Mouse (Mus musculus): ENCODE measurements around the gene Nit1. TPM values are rescaled to one million over a fixed set of nuclear protein-coding genes. Genes with fewer than 3 reads are reported as not detected.

Nit1 gene
- polyA plus RNA-seq, 1 experiment from 2014 or later: 37.1 TPM

DNA sequence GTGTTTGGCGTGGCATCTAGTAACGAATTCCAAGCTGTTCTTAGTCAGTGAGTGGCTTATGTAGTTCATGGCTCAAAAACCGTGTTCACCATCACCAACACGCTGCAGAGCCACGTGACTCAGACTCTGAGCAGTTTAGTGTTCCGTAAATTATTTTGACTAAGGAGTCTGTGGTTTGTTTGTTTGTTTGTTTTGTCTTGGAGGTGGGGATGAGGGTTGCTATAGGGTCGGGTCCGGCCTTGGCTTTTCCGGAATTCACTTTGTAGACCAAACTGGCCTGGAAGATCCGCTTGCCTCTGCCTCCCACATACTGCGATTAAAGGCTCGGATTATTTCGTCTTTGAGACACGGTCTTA is 627 bp upstream of the Nit1 start:
- peak overlapping the region; percentile 86 for H3K4me2 ChIP-seq (replicated peaks; ENCODE audit: low read depth, low read length)
- peaks cover 16% of the 10 kb centered on the region; the same call in 1 of the 2 replicates for H3K36me3 ChIP-seq (ENCODE audit: control insufficient read depth, insufficient read depth, low read length)
- peaks cover 7% of the 10 kb centered on the region; the same call in 1 of the 2 replicates for H3K4me1 ChIP-seq (ENCODE audit: control insufficient read depth, insufficient read depth, low read length)
- H3K27me3 ChIP-seq (ENCODE audit: control insufficient read depth, insufficient read depth, low read length): no peaks in the 10 kb centered on the region
- H3K4me3 ChIP-seq (ENCODE audit: low read depth, low read length): peak overlapping the region; percentile 96
- peak; percentile 7; the same call in 1 of the 2 replicates for ATAC-seq (ENCODE audit: insufficient number of reproducible peaks, insufficient read depth, low FRiP score, low read depth)
- H3K9ac ChIP-seq (replicated peaks; ENCODE audit: low read depth, low read length): peak overlapping the region; percentile 76
- H3K9me3 ChIP-seq (ENCODE audit: control insufficient read depth, low read depth, low read length): 0 out of 2 replicates have a peak, but pooled peaks cover 3% of the 10 kb centered on the region
- 2% methylated on average over 14 of the region's 14 CpGs for WGBS
- H3K27ac ChIP-seq (ENCODE audit: low read length): peak overlapping the region; percentile 10; the same call in 1 of the 2 replicates

DNA sequence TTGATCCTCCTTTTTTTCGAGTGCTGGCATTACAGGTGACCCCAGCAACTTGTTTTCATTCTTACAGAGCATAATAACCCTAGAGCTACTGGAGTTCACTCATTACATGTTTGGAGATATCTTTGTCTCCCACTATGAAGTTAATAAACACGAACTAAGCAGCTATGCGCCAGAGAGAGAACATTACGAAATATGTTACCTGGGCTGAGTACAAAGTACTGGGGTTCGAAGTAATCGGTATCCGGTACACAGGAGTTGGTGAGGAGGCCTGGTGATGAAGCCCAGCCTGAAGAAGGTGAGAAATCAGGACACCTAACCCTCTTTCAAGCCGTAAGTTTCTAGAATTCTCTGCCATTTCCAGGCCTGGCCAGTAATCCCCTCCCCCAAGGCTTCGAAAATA is 731 bp downstream of the Nit1 start:
- peak overlapping the region; percentile 76; the same call in 1 of the 2 replicates for H3K9ac ChIP-seq (replicated peaks; ENCODE audit: low read depth, low read length)
- WGBS: 75% methylated on average over 9 of the region's 9 CpGs
- no peak for ATAC-seq (ENCODE audit: insufficient number of reproducible peaks, insufficient read depth, low FRiP score, low read depth)
- H3K27me3 ChIP-seq (ENCODE audit: control insufficient read depth, insufficient read depth, low read length): no peaks in the 10 kb centered on the region
- 0 out of 2 replicates have a peak, but pooled peaks cover 3% of the 10 kb centered on the region for H3K9me3 ChIP-seq (ENCODE audit: control insufficient read depth, low read depth, low read length)
- peaks cover 7% of the 10 kb centered on the region; the same call in 1 of the 2 replicates for H3K4me1 ChIP-seq (ENCODE audit: control insufficient read depth, insufficient read depth, low read length)
- H3K36me3 ChIP-seq (ENCODE audit: control insufficient read depth, insufficient read depth, low read length): peaks cover 25% of the 10 kb centered on the region; the same call in 1 of the 2 replicates
- peak overlapping the region; percentile 96 for H3K4me3 ChIP-seq (ENCODE audit: low read depth, low read length)
- H3K4me2 ChIP-seq (replicated peaks; ENCODE audit: low read depth, low read length): peak overlapping the region; percentile 50
- H3K27ac ChIP-seq (ENCODE audit: low read length): no peak overlapping the region

DNA sequence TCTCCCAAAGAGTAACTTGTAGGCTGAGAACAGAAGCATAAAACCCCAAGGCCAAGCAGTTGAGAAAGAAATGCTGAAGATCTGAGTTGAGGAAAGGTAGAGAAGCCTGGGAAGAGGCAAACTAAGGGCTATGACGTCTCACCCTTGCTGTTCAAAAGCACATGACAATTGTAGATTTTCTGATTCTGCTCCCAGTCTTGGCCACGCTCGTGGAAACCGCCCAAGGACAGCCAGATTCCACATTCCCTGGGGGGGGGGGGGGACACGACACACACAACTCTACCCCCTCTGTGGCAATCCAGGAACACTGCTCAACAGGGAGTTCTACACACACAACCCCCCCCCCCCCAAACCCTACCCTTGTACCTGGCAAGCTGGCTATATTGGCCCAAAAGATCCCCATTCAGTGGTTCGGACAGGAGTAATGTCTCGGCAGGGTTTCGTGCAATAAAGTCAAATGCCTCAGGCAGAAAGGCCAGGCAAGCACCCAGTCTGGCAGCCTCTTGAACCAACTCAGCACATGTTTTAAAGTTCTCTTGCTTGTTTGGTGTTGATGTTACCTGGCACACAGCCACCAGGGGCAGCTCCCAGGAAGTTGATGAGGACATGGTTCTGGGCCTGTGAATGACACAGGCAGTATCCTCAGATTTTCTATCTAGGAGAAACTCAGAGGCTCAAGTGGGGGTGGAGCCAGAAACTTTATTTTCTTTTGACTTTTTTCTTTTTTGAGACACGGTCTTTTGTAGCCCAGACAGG is 1.3 kb downstream of the Nit1 start:
- Histone ChIP-seq H3K4me1 (ENCODE audit: control insufficient read depth, insufficient read depth, low read length) (peaks cover 7% of the 10 kb centered on the region; the same call in 1 of the 2 replicates), H3K9ac (replicated peaks; ENCODE audit: low read depth, low read length) (no peak overlapping the region), H3K4me3 (ENCODE audit: low read depth, low read length) (peak overlapping the region; percentile 96; the same call in 1 of the 2 replicates), H3K27ac (ENCODE audit: low read length) (no peak overlapping the region), H3K36me3 (ENCODE audit: control insufficient read depth, insufficient read depth, low read length) (peaks cover 31% of the 10 kb centered on the region), H3K4me2 (replicated peaks; ENCODE audit: low read depth, low read length) (peak overlapping the region; percentile 50; the same call in 1 of the 2 replicates), H3K9me3 (ENCODE audit: control insufficient read depth, low read depth, low read length) (0 out of 2 replicates have a peak, but pooled peaks cover 3% of the 10 kb centered on the region), H3K27me3 (ENCODE audit: control insufficient read depth, insufficient read depth, low read length) (no peaks in the 10 kb centered on the region)
- WGBS: 85% methylated on average over 9 of the region's 9 CpGs
- no peak for ATAC-seq (ENCODE audit: insufficient number of reproducible peaks, insufficient read depth, low FRiP score, low read depth)

DNA sequence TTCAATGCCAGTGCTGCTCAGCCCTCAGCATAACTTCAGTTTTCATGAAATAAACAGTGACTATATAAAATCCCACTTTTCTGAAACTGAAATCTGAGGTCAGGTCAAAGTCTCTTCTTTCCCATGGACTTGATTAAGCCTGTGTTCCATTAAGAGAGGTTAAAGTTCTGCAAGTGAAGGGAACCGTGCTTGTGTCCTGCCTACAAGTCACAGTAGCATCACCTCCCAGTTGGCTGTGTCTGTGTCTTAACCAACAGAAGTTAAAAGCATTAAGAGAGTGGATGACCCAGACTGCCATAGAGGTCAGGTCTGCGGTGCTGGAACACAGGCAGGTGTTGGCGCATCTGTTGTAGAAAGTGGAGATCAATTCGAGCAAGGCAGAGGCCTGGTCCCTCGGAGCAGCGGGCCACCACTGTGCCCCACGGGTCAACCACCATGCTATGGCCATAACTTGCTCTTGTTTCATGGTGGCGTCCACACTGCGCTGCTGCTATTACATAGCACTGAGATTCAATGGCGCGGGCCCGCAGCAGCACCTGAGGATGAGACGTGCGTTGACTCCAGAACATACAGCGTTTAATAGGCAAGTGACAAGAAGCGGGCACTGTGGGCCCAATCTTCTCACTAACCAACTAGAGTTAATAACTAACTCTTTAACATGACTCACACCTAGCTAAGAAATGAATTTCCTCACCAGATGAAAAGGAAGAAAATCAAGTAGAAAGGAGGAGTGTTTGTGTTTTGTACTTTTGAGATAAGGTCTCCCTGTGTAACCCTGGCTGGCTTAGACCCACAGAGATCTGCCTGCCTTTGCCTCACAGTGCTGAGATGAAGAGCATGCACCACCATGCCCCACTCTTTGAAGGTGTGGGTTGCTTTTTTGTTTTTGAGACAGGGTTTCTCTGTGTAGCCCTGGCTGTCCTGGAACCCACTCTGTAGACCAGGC is 2.9 kb downstream of the Nit1 start:
- H3K4me2 ChIP-seq (replicated peaks; ENCODE audit: low read depth, low read length): no peak overlapping the region
- no peak for ATAC-seq (ENCODE audit: insufficient number of reproducible peaks, insufficient read depth, low FRiP score, low read depth)
- H3K36me3 ChIP-seq (ENCODE audit: control insufficient read depth, insufficient read depth, low read length): peaks cover 43% of the 10 kb centered on the region
- H3K4me1 ChIP-seq (ENCODE audit: control insufficient read depth, insufficient read depth, low read length): peaks cover 7% of the 10 kb centered on the region; the same call in 1 of the 2 replicates
- no peak overlapping the region for H3K27ac ChIP-seq (ENCODE audit: low read length)
- no peak overlapping the region for H3K4me3 ChIP-seq (ENCODE audit: low read depth, low read length)
- 88% methylated on average over 16 of the region's 16 CpGs for WGBS
- 0 out of 2 replicates have a peak, but pooled peaks cover 3% of the 10 kb centered on the region for H3K9me3 ChIP-seq (ENCODE audit: control insufficient read depth, low read depth, low read length)
- no peaks in the 10 kb centered on the region for H3K27me3 ChIP-seq (ENCODE audit: control insufficient read depth, insufficient read depth, low read length)
- H3K9ac ChIP-seq (replicated peaks; ENCODE audit: low read depth, low read length): no peak overlapping the region

DNA sequence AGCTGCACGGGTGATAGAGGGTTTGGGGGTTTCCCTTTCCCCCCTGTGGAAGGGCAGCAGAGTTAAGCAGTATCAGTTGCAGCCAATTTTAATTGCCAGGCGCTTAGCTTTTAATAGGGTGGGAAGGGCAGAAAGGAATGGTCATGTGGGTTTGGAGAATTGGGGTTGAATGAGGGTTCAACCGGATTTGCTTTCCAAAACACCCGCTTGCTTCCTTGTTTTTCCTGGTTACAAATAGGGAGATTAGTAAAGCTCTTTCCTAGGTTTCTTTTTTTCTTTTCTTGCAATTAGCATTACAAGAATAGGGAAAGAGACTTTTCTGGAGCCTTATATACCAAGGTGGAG is 15.3 kb downstream of the Nit1 start:
- under 1% methylated on average over 4 of the region's 4 CpGs for WGBS
- peak overlapping the region; percentile 72 for H3K4me2 ChIP-seq (replicated peaks; ENCODE audit: low read depth, low read length)
- H3K9ac ChIP-seq (replicated peaks; ENCODE audit: low read depth, low read length): peak overlapping the region; percentile 90
- peak overlapping the region; percentile 99 for H3K27ac ChIP-seq (ENCODE audit: low read length)
- peak overlapping the region; percentile 74 for H3K4me3 ChIP-seq (ENCODE audit: low read depth, low read length)
- H3K9me3 ChIP-seq (ENCODE audit: control insufficient read depth, low read depth, low read length): no peaks in the 10 kb centered on the region
- H3K36me3 ChIP-seq (ENCODE audit: control insufficient read depth, insufficient read depth, low read length): no peaks in the 10 kb centered on the region
- peaks cover 16% of the 10 kb centered on the region; the same call in 1 of the 2 replicates for H3K4me1 ChIP-seq (ENCODE audit: control insufficient read depth, insufficient read depth, low read length)
- H3K27me3 ChIP-seq (ENCODE audit: control insufficient read depth, insufficient read depth, low read length): no peaks in the 10 kb centered on the region
- ATAC-seq (ENCODE audit: insufficient number of reproducible peaks, insufficient read depth, low FRiP score, low read depth): 0 out of 2 replicates have a peak, but pooled peaks have one; percentile 0

DNA sequence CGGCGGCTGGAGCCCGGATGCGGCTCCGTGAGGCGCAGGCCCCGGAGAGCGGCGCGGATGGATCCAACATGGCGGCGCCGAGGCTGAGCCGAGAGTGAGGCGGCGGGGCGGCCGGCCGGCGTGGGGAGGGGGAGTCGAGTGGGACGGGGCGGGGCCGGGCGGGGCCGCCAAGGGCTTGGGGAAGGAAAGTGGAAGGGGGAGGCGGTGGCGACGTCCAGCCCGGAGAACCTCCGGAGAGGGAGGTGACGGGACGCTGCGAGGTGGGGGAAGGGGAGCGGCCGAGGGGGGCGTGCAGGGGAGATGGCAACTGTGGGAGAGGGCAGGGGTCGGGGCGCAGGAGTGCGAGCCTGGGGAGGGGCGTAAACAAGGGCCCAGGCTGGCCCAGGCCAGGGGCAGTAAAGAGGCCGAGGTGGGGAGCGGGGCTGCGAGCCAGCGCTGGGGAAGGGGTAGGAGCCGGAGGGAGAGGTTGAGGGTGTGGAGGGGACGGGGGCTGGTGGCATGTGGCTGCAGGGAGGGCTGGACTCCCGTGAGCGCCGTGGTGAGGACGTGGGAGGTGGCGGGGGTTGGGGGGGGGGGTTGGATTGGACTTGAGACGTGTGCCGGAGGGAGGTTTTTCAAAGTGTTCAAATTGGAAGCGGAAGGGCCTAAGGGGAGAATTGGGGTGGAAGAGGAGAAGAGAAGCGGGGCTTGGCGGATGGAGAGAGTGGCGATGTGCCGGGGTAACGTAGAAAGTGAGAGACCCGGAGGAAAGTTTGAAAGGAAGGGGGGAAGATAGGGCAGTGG is 15.8 kb downstream of the Nit1 start:
- under 1% methylated on average over 53 of the region's 61 CpGs for WGBS
- Histone ChIP-seq H3K9ac (replicated peaks; ENCODE audit: low read depth, low read length) (peak overlapping the region; percentile 90), H3K36me3 (ENCODE audit: control insufficient read depth, insufficient read depth, low read length) (no peaks in the 10 kb centered on the region), H3K4me2 (replicated peaks; ENCODE audit: low read depth, low read length) (peak overlapping the region; percentile 72), H3K27me3 (ENCODE audit: control insufficient read depth, insufficient read depth, low read length) (no peaks in the 10 kb centered on the region), H3K27ac (ENCODE audit: low read length) (peak overlapping the region; percentile 99), H3K9me3 (ENCODE audit: control insufficient read depth, low read depth, low read length) (no peaks in the 10 kb centered on the region), H3K4me3 (ENCODE audit: low read depth, low read length) (peak overlapping the region; percentile 74), H3K4me1 (ENCODE audit: control insufficient read depth, insufficient read depth, low read length) (peaks cover 16% of the 10 kb centered on the region; the same call in 1 of the 2 replicates)
- ATAC-seq (ENCODE audit: insufficient number of reproducible peaks, insufficient read depth, low FRiP score, low read depth): peak; percentile 90

DNA sequence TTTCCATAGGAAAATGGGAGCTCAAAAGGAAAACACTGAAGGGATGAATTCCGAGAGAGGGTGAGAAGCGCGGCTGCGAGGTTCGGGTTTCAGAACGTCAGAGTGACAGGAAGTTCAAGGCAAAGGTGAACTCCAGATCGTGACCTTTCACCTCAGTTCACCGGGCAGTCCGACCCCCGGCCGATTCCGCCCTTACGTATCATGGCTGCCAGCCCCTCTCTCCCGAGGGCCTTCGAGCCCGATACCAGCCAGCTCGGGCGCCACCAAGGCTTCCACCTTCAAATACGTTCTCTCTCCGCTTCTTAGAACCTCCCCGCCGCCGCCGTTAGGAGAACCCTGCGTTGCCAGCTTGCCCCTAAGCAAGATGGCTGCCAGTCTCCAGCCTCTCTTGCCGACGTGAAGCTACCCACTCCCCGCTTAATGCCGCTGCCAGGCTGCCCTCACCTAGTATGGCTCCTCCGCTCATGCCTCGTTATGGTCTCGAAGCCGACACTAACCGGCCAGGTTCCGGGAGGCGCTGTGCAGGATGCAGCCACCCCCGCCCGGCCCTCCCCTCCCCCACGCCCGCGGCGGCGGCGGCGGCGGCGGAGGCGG is 16.5 kb downstream of the Nit1 start, which contains the start of gene Dedd:
Gene Dedd (plus strand): TSS at position 307 of the 594 bp plus-strand sequence.
- peak within 1 kb of the TSS; percentile 99 for H3K27ac ChIP-seq (ENCODE audit: low read length)
- no peaks in the 10 kb centered on the region for H3K9me3 ChIP-seq (ENCODE audit: control insufficient read depth, low read depth, low read length)
- peak within 1 kb of the TSS; percentile 72 for H3K4me2 ChIP-seq (replicated peaks; ENCODE audit: low read depth, low read length)
- H3K9ac ChIP-seq (replicated peaks; ENCODE audit: low read depth, low read length): peak within 1 kb of the TSS; percentile 90
- H3K4me1 ChIP-seq (ENCODE audit: control insufficient read depth, insufficient read depth, low read length): peaks cover 16% of the 10 kb centered on the region; the same call in 1 of the 2 replicates
- H3K27me3 ChIP-seq (ENCODE audit: control insufficient read depth, insufficient read depth, low read length): no peaks in the 10 kb centered on the region
- no peaks in the 10 kb centered on the region for H3K36me3 ChIP-seq (ENCODE audit: control insufficient read depth, insufficient read depth, low read length)
- ATAC-seq (ENCODE audit: insufficient number of reproducible peaks, insufficient read depth, low FRiP score, low read depth): peak; percentile 89
- WGBS: under 1% methylated on average over 45 of the region's 48 CpGs
- peak within 1 kb of the TSS; percentile 74 for H3K4me3 ChIP-seq (ENCODE audit: low read depth, low read length)
